Mouse (Mus musculus): Measurements from ENCODE around the gene Cpped1. TPM values are rescaled to one million over a fixed set of nuclear protein-coding genes. Genes with fewer than 3 reads are reported as not detected.

The Cpped1 gene
- polyA plus RNA-seq, 1 experiment from 2014 or later = 43.6 TPM

Other genes with a start within 250 kb of the Cpped1 start
- 0.42 and 0.88 TPM in 2 replicates for gene Shisa9, start 74.7 kb upstream of the Cpped1 start, polyA plus RNA-seq (2014; fragmentation: Nextera tagmentation; extraction: Ambion mirVana)

Data from heart, embryonic 14.5 days (tissue).